Mouse (Mus musculus): ENCODE data around the gene Efnb2. TPM values are rescaled to one million over a fixed set of nuclear protein-coding genes. Genes with fewer than 3 reads are reported as not detected.

Gene Efnb2
- total and polyA plus RNA-seq, 3 experiments: 16.8 to 24.1 (median 22.2) TPM

DNA sequence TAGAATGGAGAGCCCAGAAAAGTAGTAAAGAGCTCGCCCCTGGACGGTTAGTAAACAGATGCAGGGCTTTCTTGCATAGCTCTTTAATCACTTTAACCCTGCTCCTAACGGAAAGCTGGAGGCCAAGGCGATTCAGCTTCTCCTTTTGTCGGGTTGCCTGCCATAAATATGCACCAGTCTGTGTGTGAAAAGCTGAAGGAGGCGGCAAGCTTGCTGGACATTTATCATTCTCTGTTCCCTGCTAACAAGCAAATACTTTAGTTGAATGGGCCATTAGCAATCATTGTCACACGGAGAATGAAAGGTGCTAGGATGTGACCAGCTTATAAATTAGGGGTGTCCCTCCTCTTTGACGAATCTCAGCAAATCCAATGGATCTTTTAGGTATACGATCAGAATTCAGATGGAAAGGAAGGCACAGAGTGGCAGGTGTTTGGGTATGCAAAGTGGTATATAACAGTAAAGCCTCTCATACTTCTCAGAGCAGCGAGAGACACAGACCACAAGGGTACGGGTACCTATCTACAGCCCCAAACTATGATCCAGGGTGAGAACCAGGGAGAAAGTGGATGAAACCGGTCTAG lies 7.0 kb downstream of the Efnb2 start:
- Histone ChIP-seq H3K36me3 (ENCODE audit: control insufficient read depth, insufficient read depth, low read length) (peaks cover 14% of the 10 kb centered on the region), H3K4me1 (ENCODE audit: control insufficient read depth, insufficient read depth, low read length) (peaks cover 15% of the 10 kb centered on the region), H3K4me3 (no peak overlapping the region), H3K9ac (ENCODE audit: low read depth, low read length) (peak overlapping the region; percentile 3; the same call in 1 of the 2 replicates), H3K27me3 (ENCODE audit: control insufficient read depth, insufficient read depth, low read length) (no peaks in the 10 kb centered on the region), H3K27ac (no peak overlapping the region; the same call in 1 of the 2 replicates), H3K79me2 (replicated peaks; ENCODE audit: control insufficient read depth, insufficient read depth, low read length) (peaks cover 7% of the 10 kb centered on the region)
- WGBS: 61% methylated on average over 12 of the region's 12 CpGs
- intact Hi-C loops (cut with DNase I): no loop called here
- no peak for DNase-seq
- TF ChIP-seq EP300 (IDR thresholded peaks at IDR 0.05; ENCODE audit: insufficient read depth, low read depth, low read length) (no peak), POLR2A (IDR thresholded peaks at IDR 0.05; ENCODE audit: insufficient read depth, low read depth, low read length) (no peak), CTCF (IDR thresholded peaks at IDR 0.05) (no peak)

- H3K36me3 ChIP-seq (ENCODE audit: control insufficient read depth, insufficient read depth, low read length): peaks cover 14% of the 10 kb centered on the region
- H3K27ac ChIP-seq: no peak overlapping the region; the same call in 1 of the 2 replicates
- DNase-seq: no peak
- no peak overlapping the region; the same call in 1 of the 2 replicates for H3K4me3 ChIP-seq
- peaks cover 7% of the 10 kb centered on the region for H3K79me2 ChIP-seq (replicated peaks; ENCODE audit: control insufficient read depth, insufficient read depth, low read length)
- no peaks in the 10 kb centered on the region for H3K27me3 ChIP-seq (ENCODE audit: control insufficient read depth, insufficient read depth, low read length)
- H3K9ac ChIP-seq (ENCODE audit: low read depth, low read length): no peak overlapping the region
- 43% methylated on average over 5 of the region's 5 CpGs for WGBS
- peaks cover 16% of the 10 kb centered on the region for H3K4me1 ChIP-seq (ENCODE audit: control insufficient read depth, insufficient read depth, low read length)
- TF ChIP-seq POLR2A (IDR thresholded peaks at IDR 0.05; ENCODE audit: insufficient read depth, low read depth, low read length) (no peak), EP300 (IDR thresholded peaks at IDR 0.05; ENCODE audit: insufficient read depth, low read depth, low read length) (no peak), CTCF (IDR thresholded peaks at IDR 0.05) (no peak)
- intact Hi-C loops (cut with DNase I): no loop called here
Observed at GRCm38 (mm10) chr8:8653343-8653742, 7.7 kb downstream of the Efnb2 start.

DNA sequence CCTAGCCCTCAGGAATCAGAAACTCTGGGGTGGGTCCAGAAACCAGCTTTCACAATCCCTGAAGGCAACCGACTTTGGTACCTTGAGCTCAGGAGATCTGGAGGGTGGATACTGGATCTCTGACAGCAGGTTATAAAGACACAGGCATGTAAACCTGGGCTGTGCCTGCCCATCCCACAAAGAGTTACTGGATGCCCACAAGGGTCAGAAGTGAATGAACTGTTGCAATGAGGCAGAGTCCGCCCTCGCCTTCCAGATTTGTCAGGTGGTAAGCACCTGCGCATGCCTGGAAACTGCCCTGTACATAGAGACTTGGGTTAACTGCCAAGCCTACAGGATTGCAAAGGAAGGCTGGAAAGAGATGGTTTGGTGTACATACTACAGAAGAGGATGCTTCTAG lies 8.7 kb downstream of the Efnb2 start:
- H3K4me3 ChIP-seq: no peak overlapping the region
- intact Hi-C loops (cut with DNase I): no loop called here

DNA sequence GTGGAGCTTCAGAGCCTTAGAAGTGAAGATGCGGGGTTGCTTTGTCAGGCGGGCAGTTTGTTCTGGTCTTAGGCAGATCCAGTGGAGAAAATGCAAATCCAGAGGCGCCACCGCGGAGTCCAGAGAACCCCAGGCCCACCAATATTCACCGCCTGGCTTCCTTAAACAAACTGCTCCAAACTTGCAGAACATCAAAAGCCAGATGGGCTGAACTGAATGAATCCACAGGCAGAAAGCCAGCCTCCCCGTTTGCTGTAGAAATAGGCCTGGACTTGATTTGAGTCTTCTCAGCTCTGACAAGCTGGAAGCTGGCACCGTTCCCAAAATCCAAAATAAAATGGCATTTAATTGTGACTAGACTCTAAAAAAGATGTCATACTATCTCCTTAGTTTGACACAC lies 11.1 kb downstream of the Efnb2 start:
- Histone ChIP-seq H3K27ac (no peak overlapping the region; the same call in 1 of the 2 replicates), H3K79me2 (replicated peaks; ENCODE audit: control insufficient read depth, insufficient read depth, low read length) (peaks cover 7% of the 10 kb centered on the region), H3K9ac (ENCODE audit: low read depth, low read length) (no peak overlapping the region), H3K27me3 (ENCODE audit: control insufficient read depth, insufficient read depth, low read length) (no peaks in the 10 kb centered on the region), H3K36me3 (ENCODE audit: control insufficient read depth, insufficient read depth, low read length) (peaks cover 16% of the 10 kb centered on the region), H3K4me3 (no peak overlapping the region; the same call in 1 of the 2 replicates), H3K4me1 (ENCODE audit: control insufficient read depth, insufficient read depth, low read length) (peaks cover 20% of the 10 kb centered on the region)
- WGBS: 48% methylated on average over 8 of the region's 8 CpGs
- DNase-seq: peak in 1 of 2 experiments; percentile 23
- intact Hi-C loops (cut with DNase I): no loop called here
- TF ChIP-seq CTCF (IDR thresholded peaks at IDR 0.05) (no peak), POLR2A (IDR thresholded peaks at IDR 0.05; ENCODE audit: insufficient read depth, low read depth, low read length) (no peak), EP300 (IDR thresholded peaks at IDR 0.05; ENCODE audit: insufficient read depth, low read depth, low read length) (no peak)

More for the DNA sequence above, 8.7 kb downstream of the Efnb2 start:
- DNase-seq: peak in 1 of 2 experiments; percentile 12
- Histone ChIP-seq H3K79me2 (replicated peaks; ENCODE audit: control insufficient read depth, insufficient read depth, low read length) (peaks cover 7% of the 10 kb centered on the region), H3K9ac (ENCODE audit: low read depth, low read length) (no peak overlapping the region), H3K27ac (no peak overlapping the region), H3K36me3 (ENCODE audit: control insufficient read depth, insufficient read depth, low read length) (peaks cover 14% of the 10 kb centered on the region), H3K27me3 (ENCODE audit: control insufficient read depth, insufficient read depth, low read length) (no peaks in the 10 kb centered on the region), H3K4me1 (ENCODE audit: control insufficient read depth, insufficient read depth, low read length) (peaks cover 16% of the 10 kb centered on the region)
- 79% methylated on average over 4 of the region's 4 CpGs for WGBS
- TF ChIP-seq CTCF (IDR thresholded peaks at IDR 0.05) (no peak), EP300 (IDR thresholded peaks at IDR 0.05; ENCODE audit: insufficient read depth, low read depth, low read length) (no peak), POLR2A (IDR thresholded peaks at IDR 0.05; ENCODE audit: insufficient read depth, low read depth, low read length) (no peak)

DNA sequence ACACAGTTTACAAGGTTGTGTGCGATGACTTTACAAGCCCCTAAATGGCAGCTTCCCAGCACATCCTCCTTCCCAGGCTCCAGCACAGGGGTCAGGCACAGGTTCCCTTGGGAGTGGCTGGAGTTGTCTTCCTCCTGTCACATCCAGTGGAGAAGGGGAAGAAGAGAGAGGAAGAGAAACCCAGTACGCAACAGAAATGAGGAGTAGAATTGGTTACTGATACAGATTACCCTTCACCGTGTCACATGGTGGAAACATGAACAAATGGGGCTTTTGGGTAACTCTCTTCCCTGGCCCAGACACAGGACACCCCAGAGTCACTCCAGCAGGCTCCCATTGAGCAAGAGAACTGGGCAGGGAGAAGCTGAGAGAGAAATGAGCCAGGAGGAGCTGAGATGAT lies 11.5 kb downstream of the Efnb2 start:
- no peak overlapping the region; the same call in 1 of the 2 replicates for H3K27ac ChIP-seq
- no peak overlapping the region for H3K9ac ChIP-seq (ENCODE audit: low read depth, low read length)
- TF ChIP-seq POLR2A (IDR thresholded peaks at IDR 0.05; ENCODE audit: insufficient read depth, low read depth, low read length): no peak
- peaks cover 16% of the 10 kb centered on the region for H3K36me3 ChIP-seq (ENCODE audit: control insufficient read depth, insufficient read depth, low read length)
- H3K4me1 ChIP-seq (ENCODE audit: control insufficient read depth, insufficient read depth, low read length): peaks cover 20% of the 10 kb centered on the region
- DNase-seq: no peak
- peaks cover 5% of the 10 kb centered on the region for H3K79me2 ChIP-seq (replicated peaks; ENCODE audit: control insufficient read depth, insufficient read depth, low read length)
- intact Hi-C loops (cut with DNase I): no loop called here
- no peaks in the 10 kb centered on the region for H3K27me3 ChIP-seq (ENCODE audit: control insufficient read depth, insufficient read depth, low read length)
- 53% methylated on average over 3 of the region's 3 CpGs for WGBS
- no peak overlapping the region for H3K4me3 ChIP-seq

DNA sequence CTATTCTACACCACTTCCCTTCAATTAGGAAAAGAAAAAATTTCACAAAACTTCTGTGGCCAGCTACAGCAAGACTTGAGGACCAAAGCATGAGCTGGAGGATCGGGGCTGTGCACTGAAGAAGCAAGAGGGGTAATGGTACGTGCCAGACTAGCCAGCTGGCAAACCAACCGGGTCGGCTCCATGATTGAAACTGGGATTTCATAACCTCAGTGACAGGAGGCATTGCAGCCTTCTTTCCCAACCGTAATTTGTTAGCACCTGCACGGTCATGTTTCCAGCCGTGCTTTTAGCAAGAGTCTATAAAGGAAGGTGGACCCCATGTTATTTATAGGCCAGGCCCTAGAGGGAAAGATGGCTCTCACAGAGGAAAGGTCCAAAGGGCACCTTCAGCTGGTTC lies 12.4 kb downstream of the Efnb2 start:
- peaks cover 10% of the 10 kb centered on the region for H3K36me3 ChIP-seq (ENCODE audit: control insufficient read depth, insufficient read depth, low read length)
- peaks cover 5% of the 10 kb centered on the region for H3K79me2 ChIP-seq (replicated peaks; ENCODE audit: control insufficient read depth, insufficient read depth, low read length)
- WGBS: 61% methylated on average over 7 of the region's 7 CpGs
- intact Hi-C loops (cut with DNase I): no loop called here
- no peak for DNase-seq
- no peak overlapping the region for H3K4me3 ChIP-seq
- peaks cover 19% of the 10 kb centered on the region for H3K4me1 ChIP-seq (ENCODE audit: control insufficient read depth, insufficient read depth, low read length)
- no peak overlapping the region for H3K27ac ChIP-seq
- no peak overlapping the region for H3K9ac ChIP-seq (ENCODE audit: low read depth, low read length)
- no peaks in the 10 kb centered on the region for H3K27me3 ChIP-seq (ENCODE audit: control insufficient read depth, insufficient read depth, low read length)
- TF ChIP-seq CTCF (IDR thresholded peaks at IDR 0.05): no peak
- TF ChIP-seq EP300 (IDR thresholded peaks at IDR 0.05; ENCODE audit: insufficient read depth, low read depth, low read length): no peak
- TF ChIP-seq POLR2A (IDR thresholded peaks at IDR 0.05; ENCODE audit: insufficient read depth, low read depth, low read length): no peak

Measured in heart, adult 2 months (tissue).